Mouse (Mus musculus): ENCODE data around the gene Cst3. TPM values are rescaled to one million over a fixed set of nuclear protein-coding genes. Genes with fewer than 3 reads are reported as not detected.
A peak's percentile ranks its signal among the peaks of the same experiment; 100 is the strongest.

Gene Cst3
- 843 and 1,366 TPM in 2 replicates for polyA plus RNA-seq (2012; rRNA removed)

GRCm38 (mm10) chr2:148875335-148875811 is at the start of gene Cst3:
Gene Cst3, minus strand, starts transcription at chr2:148875692.
- Histone ChIP-seq H3K27me3 (ENCODE audit: control insufficient read depth, insufficient read depth, low read length) (no peaks in the 10 kb centered on the region), H3K4me1 (replicated peaks; ENCODE audit: control insufficient read depth, insufficient read depth, low read length) (peaks cover 20% of the 10 kb centered on the region), H3K27ac (ENCODE audit: control insufficient read depth, insufficient read depth, low read length) (peak within 1 kb of the TSS; percentile 30; the same call in 1 of the 2 replicates), H3K4me3 (ENCODE audit: control insufficient read depth, insufficient read depth, low read length) (peak within 1 kb of the TSS; percentile 88), H3K36me3 (ENCODE audit: control insufficient read depth, insufficient read depth, low read length) (peaks cover 5% of the 10 kb centered on the region; the same call in 1 of the 2 replicates)
- peak; percentile 92 for DNase-seq
- no peak for TF ChIP-seq CTCF (IDR thresholded peaks at IDR 0.05; ENCODE audit: borderline replicate concordance, control insufficient read depth, extremely low read depth, insufficient read depth, low read length, poor library complexity)
- peak; percentile 65 for TF ChIP-seq POLR2A (IDR thresholded peaks at IDR 0.05; ENCODE audit: control insufficient read depth, extremely low read depth, insufficient read depth, low read length, poor library complexity)
- WGBS, result under 1% methylated on average over 19 of the region's 19 CpGs

GRCm38 (mm10) chr2:148902286-148902685 is 26.8 kb upstream of the Cst3 start:
- DNase-seq, result peak; percentile 38
- Histone ChIP-seq H3K4me1 (replicated peaks; ENCODE audit: control insufficient read depth, insufficient read depth, low read length) (no peaks in the 10 kb centered on the region), H3K27me3 (ENCODE audit: control insufficient read depth, insufficient read depth, low read length) (no peaks in the 10 kb centered on the region), H3K27ac (ENCODE audit: control insufficient read depth, insufficient read depth, low read length) (no peak overlapping the region), H3K4me3 (ENCODE audit: control insufficient read depth, insufficient read depth, low read length) (no peak overlapping the region; the same call in 1 of the 2 replicates), H3K36me3 (ENCODE audit: control insufficient read depth, insufficient read depth, low read length) (no peaks in the 10 kb centered on the region)
- WGBS, result 9% methylated on average over 5 of the region's 5 CpGs
- TF ChIP-seq CTCF (IDR thresholded peaks at IDR 0.05; ENCODE audit: borderline replicate concordance, control insufficient read depth, extremely low read depth, insufficient read depth, low read length, poor library complexity), result peak; percentile 91
- TF ChIP-seq POLR2A (IDR thresholded peaks at IDR 0.05; ENCODE audit: control insufficient read depth, extremely low read depth, insufficient read depth, low read length, poor library complexity), result no peak

- no peak for DNase-seq
- TF ChIP-seq POLR2A (IDR thresholded peaks at IDR 0.05; ENCODE audit: control insufficient read depth, extremely low read depth, insufficient read depth, low read length, poor library complexity) (no peak), CTCF (IDR thresholded peaks at IDR 0.05; ENCODE audit: borderline replicate concordance, control insufficient read depth, extremely low read depth, insufficient read depth, low read length, poor library complexity) (no peak)
- Histone ChIP-seq H3K4me1 (replicated peaks; ENCODE audit: control insufficient read depth, insufficient read depth, low read length) (no peaks in the 10 kb centered on the region), H3K27ac (ENCODE audit: control insufficient read depth, insufficient read depth, low read length) (no peak overlapping the region), H3K36me3 (ENCODE audit: control insufficient read depth, insufficient read depth, low read length) (no peaks in the 10 kb centered on the region), H3K4me3 (ENCODE audit: control insufficient read depth, insufficient read depth, low read length) (no peak overlapping the region), H3K27me3 (ENCODE audit: control insufficient read depth, insufficient read depth, low read length) (no peaks in the 10 kb centered on the region)
- WGBS, result 69% methylated on average over 4 of the region's 4 CpGs
Observed at GRCm38 (mm10) chr2:148900305-148900704, 24.8 kb upstream of the Cst3 start.

- H3K36me3 ChIP-seq (ENCODE audit: control insufficient read depth, insufficient read depth, low read length), result no peaks in the 10 kb centered on the region
- H3K27ac ChIP-seq (ENCODE audit: control insufficient read depth, insufficient read depth, low read length), result no peak overlapping the region
- H3K4me3 ChIP-seq (ENCODE audit: control insufficient read depth, insufficient read depth, low read length), result no peak overlapping the region
- H3K4me1 ChIP-seq (replicated peaks; ENCODE audit: control insufficient read depth, insufficient read depth, low read length), result no peaks in the 10 kb centered on the region
- 87% methylated on average over 1 of the region's 1 CpGs for WGBS
- DNase-seq, result no peak
- TF ChIP-seq CTCF (IDR thresholded peaks at IDR 0.05; ENCODE audit: borderline replicate concordance, control insufficient read depth, extremely low read depth, insufficient read depth, low read length, poor library complexity) (no peak), POLR2A (IDR thresholded peaks at IDR 0.05; ENCODE audit: control insufficient read depth, extremely low read depth, insufficient read depth, low read length, poor library complexity) (no peak)
- no peaks in the 10 kb centered on the region for H3K27me3 ChIP-seq (ENCODE audit: control insufficient read depth, insufficient read depth, low read length)
Observed at GRCm38 (mm10) chr2:148896219-148896618, 20.7 kb upstream of the Cst3 start.

- Histone ChIP-seq H3K27me3 (ENCODE audit: control insufficient read depth, insufficient read depth, low read length) (no peaks in the 10 kb centered on the region), H3K4me1 (replicated peaks; ENCODE audit: control insufficient read depth, insufficient read depth, low read length) (no peaks in the 10 kb centered on the region), H3K4me3 (ENCODE audit: control insufficient read depth, insufficient read depth, low read length) (no peak overlapping the region), H3K36me3 (ENCODE audit: control insufficient read depth, insufficient read depth, low read length) (no peaks in the 10 kb centered on the region), H3K27ac (ENCODE audit: control insufficient read depth, insufficient read depth, low read length) (no peak overlapping the region)
- DNase-seq, result no peak
- TF ChIP-seq POLR2A (IDR thresholded peaks at IDR 0.05; ENCODE audit: control insufficient read depth, extremely low read depth, insufficient read depth, low read length, poor library complexity) (no peak), CTCF (IDR thresholded peaks at IDR 0.05; ENCODE audit: borderline replicate concordance, control insufficient read depth, extremely low read depth, insufficient read depth, low read length, poor library complexity) (no peak)
Observed at GRCm38 (mm10) chr2:148893107-148893506, 17.6 kb upstream of the Cst3 start.

GRCm38 (mm10) chr2:148890021-148890851 is 14.7 kb upstream of the Cst3 start:
- Histone ChIP-seq H3K4me3 (ENCODE audit: control insufficient read depth, insufficient read depth, low read length) (no peak overlapping the region), H3K4me1 (replicated peaks; ENCODE audit: control insufficient read depth, insufficient read depth, low read length) (no peaks in the 10 kb centered on the region), H3K36me3 (ENCODE audit: control insufficient read depth, insufficient read depth, low read length) (no peaks in the 10 kb centered on the region), H3K27me3 (ENCODE audit: control insufficient read depth, insufficient read depth, low read length) (no peaks in the 10 kb centered on the region), H3K27ac (ENCODE audit: control insufficient read depth, insufficient read depth, low read length) (no peak overlapping the region)
- 92% methylated on average over 5 of the region's 5 CpGs for WGBS
- no peak for DNase-seq
- TF ChIP-seq CTCF (IDR thresholded peaks at IDR 0.05; ENCODE audit: borderline replicate concordance, control insufficient read depth, extremely low read depth, insufficient read depth, low read length, poor library complexity), result no peak
- TF ChIP-seq POLR2A (IDR thresholded peaks at IDR 0.05; ENCODE audit: control insufficient read depth, extremely low read depth, insufficient read depth, low read length, poor library complexity), result no peak
